Mouse (Mus musculus) kidney, postnatal 25 days (tissue): ENCODE data around the gene Serpinb3c.
"Not testable (repeated sequence)": the region's sequence is repeated elsewhere in the genome, so short reads cannot be mapped to it uniquely, and the experiment has no call there.

Experiments used
- DNase-seq, 2 experiments: peaks; one replicate each; pipeline ENCODE4 v3.0.0; 2021; ENCODE audit warnings: mixed read lengths in 2 of 2

Gene Serpinb3c

DNA sequence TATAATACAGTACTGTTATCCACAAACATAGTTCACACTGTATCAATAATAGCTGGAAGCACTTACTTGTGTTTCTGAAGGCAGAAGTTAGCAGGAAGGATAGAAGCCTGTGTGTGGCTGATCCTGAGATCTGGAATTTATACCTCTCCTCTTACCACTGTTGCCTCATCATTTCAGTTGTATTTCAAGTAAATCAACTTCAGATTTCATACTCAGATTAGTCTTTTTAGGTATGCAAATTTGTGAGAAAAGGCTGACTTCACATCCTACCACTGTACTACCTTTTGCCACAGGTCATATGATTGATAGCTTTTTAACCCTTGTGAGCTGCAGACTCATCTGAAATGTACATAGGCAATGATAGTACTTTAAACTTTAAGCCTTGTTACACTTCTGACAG is at the start of gene Serpinb3c, which contains the start of gene Serpinb3b:
TSS of gene Serpinb3c (minus strand) at position 111 of the 400 bp plus-strand sequence.
TSS of gene Serpinb3b (minus strand) at position 101 of the 400 bp plus-strand sequence.
- not testable (repeated sequence) for DNase-seq

DNA sequence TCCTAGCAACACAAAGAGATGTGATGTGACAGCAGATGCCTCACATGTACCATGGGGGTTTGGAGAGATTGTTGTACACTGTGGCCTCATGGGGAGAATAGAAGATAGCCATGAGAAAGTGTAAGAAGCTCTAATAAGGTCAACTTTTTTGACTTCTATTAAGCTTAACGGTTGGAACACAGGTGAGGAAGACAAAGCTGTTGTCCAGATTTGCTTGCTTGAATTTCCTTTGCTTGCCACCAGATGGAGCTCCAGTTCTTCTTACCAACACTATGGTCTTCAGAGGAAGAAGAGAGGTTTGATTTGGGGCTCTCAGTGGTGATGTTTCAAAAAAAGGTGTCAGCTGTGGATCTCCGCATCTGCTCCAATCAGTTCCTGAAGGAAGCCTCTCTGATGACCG is 35.0 kb downstream of the Serpinb3c start:
- DNase-seq = not testable (repeated sequence)
